ENCODE assay signal across 21 mouse cellular contexts in the genomic region with DNA sequence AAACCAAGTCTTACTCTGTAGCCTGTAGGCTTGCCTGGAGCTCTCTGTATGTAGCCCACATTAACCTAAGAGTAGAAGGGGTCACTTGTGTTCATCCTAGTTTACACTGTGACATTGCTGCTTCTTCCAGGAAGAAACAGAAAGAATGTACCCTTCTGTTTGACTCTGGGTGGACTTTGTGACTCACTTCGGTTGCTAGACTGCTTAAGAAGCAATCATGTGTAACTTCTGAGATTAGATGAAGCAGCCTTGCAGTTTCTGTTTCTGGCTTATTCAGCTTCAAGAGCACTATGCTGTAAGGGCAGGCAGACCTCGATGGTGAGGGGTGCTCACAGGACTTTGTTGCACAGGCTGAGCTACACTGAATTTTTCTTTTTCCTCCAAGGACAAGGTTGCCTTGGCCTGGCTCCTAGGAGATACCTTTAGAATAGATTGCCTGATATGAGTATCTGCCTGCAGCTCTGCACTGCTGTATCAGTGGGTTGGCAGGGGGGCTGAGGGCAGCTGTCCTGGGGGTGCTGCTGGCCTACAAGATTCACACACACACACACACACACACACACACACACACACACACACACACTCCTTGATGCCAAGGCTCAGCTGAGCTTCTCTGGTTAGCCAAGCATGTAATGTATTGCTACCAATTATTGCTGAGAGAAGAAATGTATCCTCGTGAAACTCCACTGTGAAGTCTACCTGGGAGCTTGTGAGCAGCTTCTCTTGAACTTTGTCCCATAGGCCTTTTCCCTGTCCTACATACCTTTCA. TPM values are rescaled to one million over a fixed set of nuclear protein-coding genes. Genes with fewer than 3 reads are reported as not detected.
DNase-seq lines count a peak whose midpoint lies in the region; ATAC-seq and TF ChIP-seq lines count a peak whose summit lies in the region.
"Had no signal": no experiment of that assay in that cellular context is flagged by ENCODE, and none has a peak within 500 bp of the region (broad histone marks: within the 10 kb centered on the region; RNA-seq: fewer than 3 reads in every experiment).

No protein-coding gene starts in this region.

- H3K9me3 ChIP-seq in lung, postnatal 0 days (ENCODE audit: low read length) = no peaks in the 10 kb centered on the region
- H3K9me3 ChIP-seq: embryonic facial prominence, embryonic 12.5 days; G1E; heart, embryonic 15.5 days; liver, embryonic 13.5 days; midbrain, embryonic 10.5 days had no signal

- TF ChIP-seq CTCF in lung, postnatal 0 days (IDR thresholded peaks at IDR 0.05) = no peak

- no peaks in the 10 kb centered on the region for H3K27me3 ChIP-seq in lung, postnatal 0 days (replicated peaks; ENCODE audit: insufficient read depth, low read length)
- H3K27me3 ChIP-seq: embryonic facial prominence, embryonic 12.5 days; heart, embryonic 15.5 days; liver, embryonic 13.5 days had no signal

- no peaks in the 10 kb centered on the region for H3K4me1 ChIP-seq in lung, postnatal 0 days (ENCODE audit: insufficient read depth, low read depth, low read length)
- H3K4me1 ChIP-seq: embryonic facial prominence, embryonic 12.5 days; heart, embryonic 15.5 days; midbrain, embryonic 10.5 days had no signal

- WGBS in lung, postnatal 0 days = 59% methylated on average over 3 of the region's 3 CpGs

- no peak overlapping the region for H3K27ac ChIP-seq in lung, postnatal 0 days (ENCODE audit: low read length)
- H3K27ac ChIP-seq: embryonic facial prominence, embryonic 12.5 days; heart, embryonic 15.5 days; hindbrain, embryonic 14.5 days; left cerebral cortex, adult 2 months; liver, embryonic 13.5 days; midbrain, embryonic 10.5 days had no signal

- no peak for TF ChIP-seq EP300 in lung, postnatal 0 days (IDR thresholded peaks at IDR 0.05)

- ATAC-seq in lung, postnatal 0 days = no peak
- no peak for ATAC-seq in megakaryocyte progenitor cell, adult 5-6 weeks (replicated peaks; ENCODE audit: poor library complexity)
- ATAC-seq: inflammation-experienced regulatory T-cells, adult 6 months had no signal

- no peak overlapping the region for H3K4me2 ChIP-seq in lung, postnatal 0 days (replicated peaks; ENCODE audit: low read depth, low read length)
- H3K4me2 ChIP-seq: embryonic facial prominence, embryonic 12.5 days; heart, embryonic 15.5 days; hindbrain, embryonic 14.5 days; liver, embryonic 13.5 days had no signal

- H3K4me3 ChIP-seq in lung, postnatal 0 days (ENCODE audit: low read depth, low read length) = no peak overlapping the region
- H3K4me3 ChIP-seq: embryonic facial prominence, embryonic 12.5 days; heart, embryonic 15.5 days; left cerebral cortex, adult 2 months; liver, embryonic 13.5 days; midbrain, embryonic 10.5 days had no signal

- no peak overlapping the region for H3K9ac ChIP-seq in lung, postnatal 0 days (replicated peaks; ENCODE audit: low read depth)
- H3K9ac ChIP-seq: embryonic facial prominence, embryonic 12.5 days; heart, embryonic 15.5 days; hindbrain, embryonic 14.5 days; liver, embryonic 13.5 days had no signal

- peak; percentile 12 for DNase-seq in lung, postnatal 0 days (ENCODE audit: low spot score)
- DNase-seq in lung, postnatal 4 days = no peak
- DNase-seq in kidney, adult 8-10 months = peak; percentile 19 to 35
- peak; percentile 25 for DNase-seq in kidney, postnatal 14 days
- DNase-seq in yolk sac, embryonic 10.5 days (ENCODE audit: low spot score) = peak; percentile 19
- DNase-seq in thymus, postnatal 25 days = no peak
- DNase-seq in adrenal gland, postnatal 10 days = no peak
- DNase-seq: adrenal gland, postnatal 14 days; cerebellum, adult 2 months; cerebellum, postnatal 25 days; heart, postnatal 4 days; liver, embryonic 13.5 days; lung, adult 2 months had no signal

- no peaks in the 10 kb centered on the region for H3K36me3 ChIP-seq in lung, postnatal 0 days (ENCODE audit: insufficient read depth, low read length)
- H3K36me3 ChIP-seq: embryonic facial prominence, embryonic 12.5 days; G1E; heart, embryonic 15.5 days; liver, embryonic 13.5 days; midbrain, embryonic 10.5 days had no signal

RNA-seq across cellular contexts. Expression of gene Hmgb3, which starts 17.6 kb away (rescaled TPM):
- polyA plus RNA-seq in lung, postnatal 0 days (2015; fragmentation: Nextera tagmentation; extraction: Ambion mirVana) = 57.1 and 64.4 TPM in 2 replicates
- 100 to 1,000 TPM; 121 to 151 TPM for total RNA-seq in adrenal gland, postnatal 10 days (2021)
- total RNA-seq in megakaryocyte progenitor cell, adult 5-6 weeks (2015) = 92.2 and 113 TPM in 2 replicates
- total RNA-seq in megakaryocyte progenitor cell, adult 5-6 weeks (2017) = 137 and 192 TPM in 2 replicates

Comparison
In these comparisons a context has a peak if more than half of its experiments do, and no peak if none do; other contexts are left out.
1. DNase-seq: peak in lung, postnatal 0 days (single experiment), kidney, adult 8-10 months (2 of 2), kidney, postnatal 14 days (single experiment) and yolk sac, embryonic 10.5 days (single experiment); none in lung, postnatal 4 days (0 of 2), thymus, postnatal 25 days (single experiment) and adrenal gland, postnatal 10 days (single experiment).